24 mouse cellular contexts compared by ENCODE assay signal in the genomic region with DNA sequence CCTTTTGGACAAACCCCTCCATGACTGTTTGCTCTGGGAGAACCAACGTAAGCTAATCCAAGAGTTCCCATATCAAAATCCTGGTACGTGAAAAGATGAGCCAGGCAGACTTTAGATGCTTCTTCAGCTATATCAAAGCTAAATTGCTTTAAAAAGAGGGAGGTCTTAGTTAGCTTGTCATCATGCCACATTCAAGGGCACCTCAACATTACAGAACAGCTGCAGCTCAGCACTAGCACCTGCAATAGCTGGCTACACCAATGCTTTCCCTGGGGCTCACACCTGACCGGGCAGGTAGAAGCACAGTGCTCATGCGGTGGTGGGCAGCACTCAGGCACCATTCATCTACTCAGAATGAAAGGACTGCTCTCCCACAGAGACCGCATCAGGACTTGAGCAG. TPM values are rescaled to one million over a fixed set of nuclear protein-coding genes. Genes with fewer than 3 reads are reported as not detected.
DNase-seq lines count a peak whose midpoint lies in the region; ATAC-seq lines count a peak whose summit lies in the region.
"Had no signal": no experiment of that assay in that cellular context is flagged by ENCODE, and none has a peak within 500 bp of the region (broad histone marks: within the 10 kb centered on the region; RNA-seq: fewer than 3 reads in every experiment).

No protein-coding gene starts in this region.

- H3K27me3 ChIP-seq in midbrain, embryonic 11.5 days (ENCODE audit: control insufficient read depth, insufficient read depth, low read length), result no peaks in the 10 kb centered on the region
- no peaks in the 10 kb centered on the region for H3K27me3 ChIP-seq in midbrain, embryonic 14.5 days (ENCODE audit: control insufficient read depth, insufficient read depth, low read length)
- H3K27me3 ChIP-seq: CH12.LX; embryonic facial prominence, embryonic 12.5 days; forebrain, embryonic 13.5 days; forebrain, embryonic 15.5 days; Patski had no signal

- H3K4me2 ChIP-seq in midbrain, embryonic 11.5 days, result no peak overlapping the region
- no peak overlapping the region for H3K4me2 ChIP-seq in midbrain, embryonic 14.5 days (ENCODE audit: low read length)
- H3K4me2 ChIP-seq: embryonic facial prominence, embryonic 12.5 days; forebrain, embryonic 13.5 days; forebrain, embryonic 15.5 days had no signal

- H3K9me3 ChIP-seq in midbrain, embryonic 11.5 days (ENCODE audit: control insufficient read depth, low read length), result no peaks in the 10 kb centered on the region
- H3K9me3 ChIP-seq in midbrain, embryonic 14.5 days (ENCODE audit: control insufficient read depth, low read length), result no peaks in the 10 kb centered on the region
- H3K9me3 ChIP-seq: embryonic facial prominence, embryonic 10.5 days; embryonic facial prominence, embryonic 12.5 days; forebrain, embryonic 13.5 days; forebrain, embryonic 15.5 days; G1E had no signal

- no peaks in the 10 kb centered on the region for H3K4me1 ChIP-seq in midbrain, embryonic 11.5 days (ENCODE audit: control insufficient read depth, insufficient read depth, low read length)
- H3K4me1 ChIP-seq in midbrain, embryonic 14.5 days (ENCODE audit: control insufficient read depth, insufficient read depth, low read length), result no peaks in the 10 kb centered on the region
- H3K4me1 ChIP-seq: embryonic facial prominence, embryonic 10.5 days; embryonic facial prominence, embryonic 12.5 days; forebrain, embryonic 13.5 days; forebrain, embryonic 15.5 days had no signal

- WGBS in midbrain, embryonic 11.5 days, result 92% methylated on average over 5 of the region's 5 CpGs
- WGBS in midbrain, embryonic 14.5 days, result 97% methylated on average over 5 of the region's 5 CpGs

- no peak overlapping the region for H3K27ac ChIP-seq in midbrain, embryonic 11.5 days (ENCODE audit: low read depth, low read length)
- no peak overlapping the region for H3K27ac ChIP-seq in midbrain, embryonic 14.5 days (replicated peaks; ENCODE audit: low read depth, low read length)
- H3K27ac ChIP-seq: embryonic facial prominence, embryonic 10.5 days; embryonic facial prominence, embryonic 12.5 days; forebrain, embryonic 13.5 days; forebrain, embryonic 15.5 days had no signal

- H3K4me3 ChIP-seq in midbrain, embryonic 11.5 days (ENCODE audit: low read depth, low read length), result no peak overlapping the region
- H3K4me3 ChIP-seq in midbrain, embryonic 14.5 days (replicated peaks; ENCODE audit: low read depth, low read length), result no peak overlapping the region
- H3K4me3 ChIP-seq: embryonic facial prominence, embryonic 10.5 days; embryonic facial prominence, embryonic 12.5 days; forebrain, embryonic 13.5 days; forebrain, embryonic 15.5 days had no signal

- H3K9ac ChIP-seq in midbrain, embryonic 11.5 days (ENCODE audit: low read length), result no peak overlapping the region
- no peak overlapping the region for H3K9ac ChIP-seq in midbrain, embryonic 14.5 days (replicated peaks; ENCODE audit: low read length)
- H3K9ac ChIP-seq: embryonic facial prominence, embryonic 12.5 days; forebrain, embryonic 13.5 days; forebrain, embryonic 15.5 days; forebrain, postnatal 0 days had no signal

- DNase-seq in heart, adult 11 months, result peak; percentile 73
- DNase-seq in heart, adult 8-10 months (ENCODE audit: low spot score), result no peak
- peak; percentile 39 for DNase-seq in midbrain, embryonic 11.5 days (ENCODE audit: low spot score, missing footprints)
- no peak for DNase-seq in midbrain, embryonic 14.5 days
- DNase-seq in testis, postnatal 14 days (ENCODE audit: low spot score), result no peak
- DNase-seq: adrenal gland, adult 8-10 months; adrenal gland, postnatal 14 days; adrenal gland, postnatal 36 days; B cell, adult 2 months; cerebellum, adult 11-12 months; cerebellum, adult 2 months; cerebellum, adult 9-10 months; cerebellum, postnatal 10 days; cerebellum, postnatal 25 days; forebrain, postnatal 0 days had no signal

- peaks cover 4% of the 10 kb centered on the region; the same call in 1 of the 2 replicates for H3K36me3 ChIP-seq in midbrain, embryonic 11.5 days (ENCODE audit: control insufficient read depth, insufficient read depth, low read length)
- H3K36me3 ChIP-seq in midbrain, embryonic 14.5 days (ENCODE audit: control insufficient read depth, insufficient read depth, low read length), result peaks cover 45% of the 10 kb centered on the region

- no peak for ATAC-seq in midbrain, embryonic 11.5 days (ENCODE audit: low FRiP score)
- no peak for ATAC-seq in midbrain, embryonic 14.5 days (ENCODE audit: low FRiP score, low TSS enrichment)
- ATAC-seq: activated CD4-positive, CD25-positive, alpha-beta regulatory T cell, adult 4 months; CD4-positive, CD25-positive, alpha-beta regulatory T cell, adult 4 months; forebrain, embryonic 13.5 days; forebrain, embryonic 15.5 days; forebrain, postnatal 0 days; Patski had no signal

RNA-seq across cellular contexts. Expression of gene Iah1, which starts 24.5 kb away (rescaled TPM):
- 10 to 100 TPM; 13.4 to 20.0 (median 16.6) TPM for total RNA-seq in heart, adult 8-10 months (2022)
- 49.5 and 50.8 TPM in 2 replicates for polyA plus RNA-seq in midbrain, embryonic 11.5 days (2014; fragmentation: Nextera tagmentation; extraction: Ambion mirVana)
- polyA plus RNA-seq in midbrain, embryonic 14.5 days (2014; fragmentation: Nextera tagmentation; extraction: Ambion mirVana), result 34.1 and 40.1 TPM in 2 replicates

RNA-seq across cellular contexts. Expression of gene Adam17, which starts 32.8 kb away (rescaled TPM):
- 10 to 100 TPM; 34.4 to 56.3 (median 43.4) TPM for total RNA-seq in heart, adult 8-10 months (2022)
- polyA plus RNA-seq in midbrain, embryonic 11.5 days (2014; fragmentation: Nextera tagmentation; extraction: Ambion mirVana), result 38.8 and 39.9 TPM in 2 replicates
- polyA plus RNA-seq in midbrain, embryonic 14.5 days (2014; fragmentation: Nextera tagmentation; extraction: Ambion mirVana), result 14.0 and 22.4 TPM in 2 replicates

RNA-seq across cellular contexts. Expression of gene Itgb1bp1, which starts 54.6 kb away (rescaled TPM):
- total RNA-seq in heart, adult 8-10 months (2022), result 10 to 100 TPM; 41.9 to 54.9 (median 43.9) TPM
- polyA plus RNA-seq in midbrain, embryonic 11.5 days (2014; fragmentation: Nextera tagmentation; extraction: Ambion mirVana), result 42.6 and 42.9 TPM in 2 replicates
- polyA plus RNA-seq in midbrain, embryonic 14.5 days (2014; fragmentation: Nextera tagmentation; extraction: Ambion mirVana), result 40.8 and 42.4 TPM in 2 replicates

RNA-seq across cellular contexts. Expression of gene Cpsf3, which starts 55.5 kb away (rescaled TPM):
- 10 to 100 TPM; 36.6 to 37.8 (median 37.7) TPM for total RNA-seq in heart, adult 8-10 months (2022)
- polyA plus RNA-seq in midbrain, embryonic 11.5 days (2014; fragmentation: Nextera tagmentation; extraction: Ambion mirVana), result 138 and 145 TPM in 2 replicates
- polyA plus RNA-seq in midbrain, embryonic 14.5 days (2014; fragmentation: Nextera tagmentation; extraction: Ambion mirVana), result 91.9 and 107 TPM in 2 replicates

Comparison
In these comparisons a context has a peak if more than half of its experiments do, and no peak if none do; other contexts are left out.
1. DNase-seq: peak in heart, adult 11 months (single experiment) and midbrain, embryonic 11.5 days (single experiment); none in heart, adult 8-10 months (single experiment), midbrain, embryonic 14.5 days (single experiment) and testis, postnatal 14 days (single experiment).